Mouse (Mus musculus) testis, adult 2 months (tissue): ENCODE measurements around the gene Tatdn2.

Source experiments
- CTCF ChIP-seq: fragments of 200-500 bp; IDR thresholded peaks from 2 replicates; pipeline ENCODE4 v1.5.1; 2012; ENCODE audit warnings: low read depth, mild to moderate bottlenecking, inconsistent platforms, low read length, moderate library complexity; ENCODE audit not compliant: control insufficient read depth, insufficient read depth, insufficient replicate concordance
- POLR2A ChIP-seq: fragments of 200-500 bp; IDR thresholded peaks from 2 replicates; pipeline ENCODE4 v1.6.1; 2012; ENCODE audit warnings: low read depth, mild to moderate bottlenecking, inconsistent platforms, low read length, moderate library complexity; ENCODE audit not compliant: control insufficient read depth

- TF ChIP-seq POLR2A (no peak), CTCF (no peak)
These were observed 46.3 kb downstream of the Tatdn2 start for GRCm38 (mm10) chr6:113743111-113743510.
